Mouse (Mus musculus) hindbrain, embryonic 13.5 days (tissue): Measurements from ENCODE around the gene Rnf224. TPM values are rescaled to one million over a fixed set of nuclear protein-coding genes. Genes with fewer than 3 reads are reported as not detected.
A peak's percentile ranks its signal among the peaks of the same experiment; 100 is the strongest.

Experiments used
- ATAC-seq: fragments of 200-750 bp; cut with Nextera tagmentation; 2 replicates; pipeline ENCODE4 v1.8.0; 2017; ENCODE audit warnings: moderate TSS enrichment; ENCODE audit not compliant: low FRiP score
- H3K27ac ChIP-seq: fragments of 300-500 bp; sonication (generic); 2 replicates; pipeline ENCODE4 v1.5.1; 2015; ENCODE audit warnings: inconsistent platforms, mild to moderate bottlenecking, moderate library complexity
- H3K27me3 ChIP-seq: fragments of 300-500 bp; sonication (generic); 2 replicates; pipeline ENCODE4 v1.6.1; 2015; ENCODE audit warnings: mild to moderate bottlenecking, inconsistent platforms
- H3K36me3 ChIP-seq: fragments of 300-500 bp; sonication (generic); 2 replicates; pipeline ENCODE4 v1.6.1; 2015; ENCODE audit warnings: mild to moderate bottlenecking, inconsistent platforms
- H3K4me1 ChIP-seq: fragments of 300-500 bp; sonication (generic); replicated peaks from 2 replicates; pipeline ENCODE4 v1.6.1; 2015; ENCODE audit warnings: inconsistent platforms
- H3K4me2 ChIP-seq: fragments of 300-500 bp; sonication (generic); 2 replicates; pipeline ENCODE4 v1.6.1; 2015; ENCODE audit warnings: inconsistent platforms, mild to moderate bottlenecking, moderate library complexity
- H3K4me3 ChIP-seq: fragments of 300-500 bp; sonication (generic); 2 replicates; pipeline ENCODE4 v1.5.1; 2015; ENCODE audit warnings: mild to moderate bottlenecking, inconsistent platforms
- H3K9ac ChIP-seq: fragments of 300-500 bp; sonication (generic); 2 replicates; pipeline ENCODE4 v1.6.1; 2015; ENCODE audit warnings: mild to moderate bottlenecking, inconsistent platforms
- H3K9me3 ChIP-seq: fragments of 300-500 bp; sonication (generic); 2 replicates; pipeline ENCODE4 v1.6.1; 2016; ENCODE audit warnings: inconsistent platforms
- WGBS: fragments of 180-500 bp; shearing (Covaris S2); methylation state at CpG from one replicate; pipeline ENCODE4 v1.1.7; 2015; 5-methylcytosine and 5-hydroxymethylcytosine counted together
- polyA plus RNA-seq: library from polyadenylated mRNA; unstranded; fragments of >200 nt; fragmentation: Nextera tagmentation; extraction: Ambion mirVana; gene quantifications from 2 replicates; pipeline ENCODE4 v1.2.1, GENCODE M21; 2015

The Rnf224 gene
- polyA plus RNA-seq, 1 experiment from 2014 or later, result not detected

GRCm38 (mm10) chr2:25233421-25233820 lies 3.2 kb downstream of the Rnf224 start:
- no peak overlapping the region for H3K4me2 ChIP-seq
- no peak for ATAC-seq
- H3K4me3 ChIP-seq, result no peak overlapping the region
- no peak overlapping the region for H3K9ac ChIP-seq
- no peaks in the 10 kb centered on the region for H3K9me3 ChIP-seq
- WGBS, result 79% methylated on average over 4 of the region's 4 CpGs
- no peak overlapping the region for H3K27ac ChIP-seq
- peaks cover 59% of the 10 kb centered on the region for H3K27me3 ChIP-seq
- peaks cover 7% of the 10 kb centered on the region for H3K4me1 ChIP-seq
- no peaks in the 10 kb centered on the region for H3K36me3 ChIP-seq

DNA sequence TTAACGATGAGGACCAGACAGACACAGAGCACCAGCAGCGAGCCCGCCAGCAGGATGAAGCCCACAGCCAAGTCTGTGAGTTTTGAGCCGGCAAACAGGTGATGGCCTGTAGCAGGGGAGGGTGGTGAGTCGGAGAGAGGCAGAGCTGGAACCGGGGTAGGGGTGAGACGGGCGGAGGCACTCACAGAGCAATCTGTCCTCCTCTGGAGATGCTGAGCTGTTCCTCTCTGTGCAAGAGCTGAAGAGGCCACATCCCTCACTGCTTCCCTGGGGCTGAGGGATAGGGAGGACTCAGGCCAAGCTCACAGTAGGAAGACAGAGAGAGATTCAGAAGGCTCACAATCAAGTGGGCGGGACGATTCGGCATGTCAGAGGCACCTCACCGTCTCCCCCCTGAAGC lies 5.5 kb downstream of the Rnf224 start:
- H3K27ac ChIP-seq, result no peak overlapping the region
- no peaks in the 10 kb centered on the region for H3K36me3 ChIP-seq
- H3K27me3 ChIP-seq, result peaks cover 37% of the 10 kb centered on the region
- no peaks in the 10 kb centered on the region for H3K9me3 ChIP-seq
- 57% methylated on average over 12 of the region's 12 CpGs for WGBS
- no peak overlapping the region for H3K9ac ChIP-seq
- no peak overlapping the region for H3K4me2 ChIP-seq
- H3K4me1 ChIP-seq, result peaks cover 8% of the 10 kb centered on the region
- H3K4me3 ChIP-seq, result no peak overlapping the region
- ATAC-seq, result no peak

GRCm38 (mm10) chr2:25230581-25230980 lies 6.0 kb downstream of the Rnf224 start:
- H3K27me3 ChIP-seq, result peaks cover 33% of the 10 kb centered on the region
- no peak overlapping the region for H3K9ac ChIP-seq
- WGBS, result 91% methylated on average over 7 of the region's 7 CpGs
- H3K4me3 ChIP-seq, result no peak overlapping the region
- no peaks in the 10 kb centered on the region for H3K36me3 ChIP-seq
- peaks cover 12% of the 10 kb centered on the region for H3K4me1 ChIP-seq
- no peak for ATAC-seq
- H3K27ac ChIP-seq, result no peak overlapping the region
- no peaks in the 10 kb centered on the region for H3K9me3 ChIP-seq
- H3K4me2 ChIP-seq, result no peak overlapping the region

- Histone ChIP-seq H3K27ac (no peak overlapping the region), H3K4me1 (peaks cover 16% of the 10 kb centered on the region), H3K9me3 (no peaks in the 10 kb centered on the region), H3K36me3 (no peaks in the 10 kb centered on the region), H3K27me3 (peaks cover 24% of the 10 kb centered on the region), H3K4me2 (no peak overlapping the region), H3K9ac (no peak overlapping the region), H3K4me3 (no peak overlapping the region)
- no peak for ATAC-seq
- 82% methylated on average over 5 of the region's 5 CpGs for WGBS
Observed at GRCm38 (mm10) chr2:25229582-25229981, 7.0 kb downstream of the Rnf224 start.

- no peak overlapping the region; the same call in 1 of the 2 replicates for H3K4me3 ChIP-seq
- 68% methylated on average over 6 of the region's 6 CpGs for WGBS
- H3K4me2 ChIP-seq, result peak overlapping the region; percentile 42
- H3K9ac ChIP-seq, result no peak overlapping the region
- H3K27ac ChIP-seq, result 0 out of 2 replicates have a peak overlapping the region, but pooled peaks have one; percentile 72
- H3K27me3 ChIP-seq, result peaks cover 19% of the 10 kb centered on the region; the same call in 1 of the 2 replicates
- ATAC-seq, result no peak
- no peaks in the 10 kb centered on the region for H3K9me3 ChIP-seq
- peaks cover 16% of the 10 kb centered on the region for H3K4me1 ChIP-seq
- no peaks in the 10 kb centered on the region for H3K36me3 ChIP-seq
Observed at GRCm38 (mm10) chr2:25228995-25229530, 7.5 kb downstream of the Rnf224 start.

DNA sequence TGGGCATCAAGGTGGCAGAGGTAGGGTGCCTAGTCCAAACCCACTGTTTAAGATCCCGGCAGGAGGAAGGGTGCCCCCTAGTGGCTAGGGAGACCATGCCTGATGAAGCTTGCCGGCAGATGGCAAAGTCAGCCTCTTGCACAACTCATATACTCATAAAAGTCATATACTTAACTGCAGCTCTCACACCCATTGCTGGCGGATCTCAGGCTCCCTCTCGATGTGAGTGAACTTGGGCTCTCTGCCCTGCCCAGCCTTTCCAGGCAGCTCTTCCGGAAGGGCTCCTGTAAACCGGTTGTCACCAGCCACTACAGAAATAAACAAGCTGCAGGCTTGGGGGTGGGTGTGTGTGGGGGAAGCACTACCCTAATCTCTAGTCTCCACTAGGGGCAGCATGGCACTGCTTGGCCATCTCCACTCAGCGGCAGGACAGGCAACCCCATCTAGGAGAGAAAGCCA lies 8.1 kb downstream of the Rnf224 start:
- H3K27me3 ChIP-seq, result peaks cover 17% of the 10 kb centered on the region; the same call in 1 of the 2 replicates
- H3K9me3 ChIP-seq, result no peaks in the 10 kb centered on the region
- peak overlapping the region; percentile 42 for H3K4me2 ChIP-seq
- peak overlapping the region; percentile 53; the same call in 1 of the 2 replicates for H3K9ac ChIP-seq
- ATAC-seq, result no peak
- under 1% methylated on average over 7 of the region's 7 CpGs for WGBS
- peak overlapping the region; percentile 23 for H3K4me3 ChIP-seq
- H3K4me1 ChIP-seq, result peaks cover 20% of the 10 kb centered on the region
- H3K27ac ChIP-seq, result peak overlapping the region; percentile 72
- H3K36me3 ChIP-seq, result no peaks in the 10 kb centered on the region

- WGBS, result 88% methylated on average over 4 of the region's 4 CpGs
- no peak overlapping the region for H3K9ac ChIP-seq
- no peaks in the 10 kb centered on the region for H3K9me3 ChIP-seq
- H3K4me1 ChIP-seq, result peaks cover 25% of the 10 kb centered on the region
- no peak overlapping the region for H3K4me3 ChIP-seq
- H3K27ac ChIP-seq, result no peak overlapping the region
- no peak overlapping the region for H3K4me2 ChIP-seq
- no peak for ATAC-seq
- H3K36me3 ChIP-seq, result no peaks in the 10 kb centered on the region
- peaks cover 17% of the 10 kb centered on the region; the same call in 1 of the 2 replicates for H3K27me3 ChIP-seq
Observed at GRCm38 (mm10) chr2:25227406-25227805, 9.2 kb downstream of the Rnf224 start.

- Histone ChIP-seq H3K36me3 (peaks cover 2% of the 10 kb centered on the region), H3K27me3 (peaks cover 17% of the 10 kb centered on the region; the same call in 1 of the 2 replicates), H3K27ac (no peak overlapping the region), H3K4me3 (no peak overlapping the region), H3K9me3 (no peaks in the 10 kb centered on the region), H3K9ac (no peak overlapping the region), H3K4me2 (no peak overlapping the region), H3K4me1 (peaks cover 25% of the 10 kb centered on the region)
- ATAC-seq, result no peak
- 81% methylated on average over 5 of the region's 5 CpGs for WGBS
Observed at GRCm38 (mm10) chr2:25226864-25227263, 9.7 kb downstream of the Rnf224 start.

- Histone ChIP-seq H3K27ac (peak overlapping the region; percentile 97), H3K27me3 (0 out of 2 replicates have a peak, but pooled peaks cover 10% of the 10 kb centered on the region), H3K4me2 (peak overlapping the region; percentile 56), H3K4me1 (peaks cover 25% of the 10 kb centered on the region), H3K9ac (peak overlapping the region; percentile 73), H3K4me3 (0 out of 2 replicates have a peak overlapping the region, but pooled peaks have one; percentile 49), H3K9me3 (no peaks in the 10 kb centered on the region), H3K36me3 (peaks cover 9% of the 10 kb centered on the region)
- WGBS, result 80% methylated on average over 8 of the region's 8 CpGs
- no peak for ATAC-seq
Observed at GRCm38 (mm10) chr2:25225811-25226379, 10.7 kb downstream of the Rnf224 start.

DNA sequence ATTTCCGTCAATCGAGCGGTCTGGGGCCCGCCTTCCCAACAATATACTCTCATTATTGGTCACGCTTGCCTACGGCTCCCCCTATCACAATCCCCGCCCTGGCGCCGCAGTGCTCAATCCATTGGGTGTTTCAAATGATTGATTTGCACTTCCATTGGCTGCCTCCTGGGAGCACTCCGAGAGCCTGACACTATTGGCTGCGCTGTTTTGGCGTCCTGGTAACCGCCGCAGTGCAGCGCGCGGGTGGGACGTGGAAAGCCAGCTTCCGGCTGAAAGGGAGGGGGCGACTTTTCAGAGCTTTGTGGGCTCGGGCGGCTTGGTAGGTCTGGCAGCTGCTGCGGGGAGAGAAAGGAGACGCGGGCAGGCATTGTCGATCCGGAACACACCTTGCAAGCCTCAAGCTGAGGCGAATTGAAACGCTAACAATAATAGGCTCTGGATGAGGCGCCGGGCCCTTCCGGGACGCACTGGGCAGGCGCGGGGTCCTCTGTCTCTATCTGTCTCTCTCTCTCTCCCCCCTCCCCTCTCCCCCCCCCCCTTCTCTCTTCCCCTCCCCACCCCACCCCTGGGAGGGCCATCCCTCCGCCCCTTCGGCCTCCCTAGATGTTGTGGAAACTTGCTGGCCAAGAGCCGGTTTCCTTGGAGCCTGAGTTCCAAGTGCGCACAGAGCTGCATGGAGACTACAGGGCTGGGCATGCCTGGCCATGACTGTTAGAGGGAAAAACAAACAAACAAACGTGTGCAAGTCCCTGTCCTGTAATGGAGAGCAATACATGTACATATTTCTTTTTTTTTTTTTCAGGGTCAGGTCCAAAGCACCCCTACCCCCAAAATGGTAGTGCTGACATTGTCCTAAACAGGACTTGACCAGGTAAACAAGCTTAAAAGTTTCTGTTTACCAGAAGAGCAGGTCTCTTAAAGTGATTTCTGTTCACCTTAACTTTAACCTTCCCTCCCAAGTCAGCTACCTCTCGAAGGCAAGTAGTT lies 11.5 kb downstream of the Rnf224 start:
- H3K36me3 ChIP-seq, result peaks cover 9% of the 10 kb centered on the region
- H3K4me2 ChIP-seq, result peak overlapping the region; percentile 56
- peaks cover 25% of the 10 kb centered on the region for H3K4me1 ChIP-seq
- peak; percentile 98 for ATAC-seq
- H3K9ac ChIP-seq, result peak overlapping the region; percentile 73
- WGBS, result 2% methylated on average over 41 of the region's 41 CpGs
- H3K9me3 ChIP-seq, result no peaks in the 10 kb centered on the region
- H3K4me3 ChIP-seq, result peak overlapping the region; percentile 49
- H3K27me3 ChIP-seq, result 0 out of 2 replicates have a peak, but pooled peaks cover 1% of the 10 kb centered on the region
- H3K27ac ChIP-seq, result peak overlapping the region; percentile 97

- ATAC-seq, result no peak
- under 1% methylated on average over 17 of the region's 17 CpGs for WGBS
Observed at GRCm38 (mm10) chr2:25224492-25224765, 12.2 kb downstream of the Rnf224 start, which contains the start of gene Tubb4b. TSS of gene Tubb4b (minus strand) at chr2:25224702.

More at GRCm38 (mm10) chr2:25224492-25224765, 12.2 kb downstream of the Rnf224 start, which contains the start of gene Tubb4b:
- H3K4me2 ChIP-seq, result peak within 1 kb of the TSS; percentile 92
- H3K9ac ChIP-seq, result peak within 1 kb of the TSS; percentile 90
- peaks cover 25% of the 10 kb centered on the region for H3K4me1 ChIP-seq
- H3K27ac ChIP-seq, result peak within 1 kb of the TSS; percentile 97
- H3K36me3 ChIP-seq, result peaks cover 9% of the 10 kb centered on the region
- H3K4me3 ChIP-seq, result peak within 1 kb of the TSS; percentile 88
- H3K27me3 ChIP-seq, result no peaks in the 10 kb centered on the region
- H3K9me3 ChIP-seq, result no peaks in the 10 kb centered on the region
